Mouse (Mus musculus) spleen, postnatal 36 days (tissue): ENCODE measurements around the gene Fpgs.

Source experiments
- DNase-seq, 2 experiments: peaks; one replicate each; pipeline ENCODE4 v3.0.0; 2022; ENCODE audit warnings: low spot score in 2 of 2, mixed read lengths in 1 of 2

Fpgs gene

DNA sequence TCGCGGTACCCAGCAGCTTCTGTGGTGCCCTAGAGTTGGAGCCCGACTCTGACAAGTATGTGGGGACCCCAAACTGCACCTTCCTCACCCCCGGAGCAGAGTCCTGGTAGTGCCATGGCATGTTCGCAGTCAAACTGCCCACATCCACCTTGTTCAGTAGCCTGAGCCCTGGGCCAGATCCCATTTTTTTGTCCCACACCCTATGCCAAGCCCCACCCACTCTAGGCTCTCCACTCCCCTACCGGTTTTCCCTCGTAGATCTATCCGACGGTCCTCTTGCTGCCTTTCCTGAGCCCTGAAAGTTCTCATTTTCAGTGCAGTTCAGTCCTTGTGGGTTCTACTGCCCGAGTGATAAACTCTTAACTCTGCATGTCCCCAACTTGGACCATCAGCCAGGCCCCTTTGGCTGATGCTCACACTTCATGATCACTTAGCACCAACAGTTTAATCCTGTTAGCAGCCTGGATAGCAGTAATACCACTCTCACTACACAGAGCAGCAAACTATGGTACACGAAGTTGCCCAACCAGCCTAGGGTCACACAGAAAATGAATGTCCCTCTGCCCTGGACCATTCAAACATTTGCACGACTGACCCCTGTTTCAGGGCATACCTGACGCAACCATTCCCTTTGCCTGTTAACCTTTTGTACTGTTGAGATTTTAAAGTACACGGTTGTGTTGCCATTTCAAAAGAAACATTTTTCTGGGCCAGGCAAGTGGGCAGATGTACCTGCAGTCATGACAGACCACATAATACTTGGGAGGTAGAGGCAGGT, 2.8 kb downstream of the Fpgs start:
- no peak for DNase-seq

DNA sequence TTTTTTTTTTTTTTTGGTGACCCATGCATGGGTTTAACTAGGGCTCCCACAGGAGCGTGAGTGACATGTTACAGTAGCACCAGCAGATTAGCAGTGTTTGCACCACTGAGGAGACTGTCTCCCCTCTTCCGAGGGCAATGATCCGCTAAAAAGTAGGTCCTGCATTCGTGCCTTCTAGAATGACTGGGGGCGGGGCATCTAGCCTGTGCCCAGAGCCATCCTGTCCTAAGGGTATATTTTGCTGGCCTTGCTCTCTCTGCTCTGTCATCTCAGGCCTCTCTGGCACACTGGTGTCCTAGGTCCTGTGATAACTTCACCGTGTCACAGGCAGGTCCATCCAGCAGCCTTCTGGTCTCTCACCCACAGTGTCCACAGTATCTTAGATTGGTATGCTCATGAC, 4.3 kb downstream of the Fpgs start:
- DNase-seq: no peak

DNA sequence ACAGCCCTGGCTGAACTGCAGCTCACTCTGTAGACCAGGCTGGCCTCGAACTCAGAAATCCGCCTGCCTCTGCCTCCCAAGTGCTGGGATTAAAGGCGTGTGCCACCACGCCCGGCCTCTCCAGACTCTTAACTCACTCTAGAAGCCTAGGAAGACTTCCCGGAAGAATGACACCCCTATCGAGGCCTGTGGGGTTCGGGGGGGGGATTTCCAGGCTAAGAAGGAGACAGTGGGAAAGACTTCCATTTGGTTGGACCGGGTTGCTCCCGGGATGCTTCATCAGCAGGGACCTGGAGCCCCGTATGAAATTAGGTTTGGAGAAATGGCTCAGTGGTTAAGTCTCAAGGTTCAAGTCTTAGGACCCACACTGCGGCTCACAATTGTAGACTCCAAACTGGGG, 9.3 kb downstream of the Fpgs start:
- no peak for DNase-seq

DNA sequence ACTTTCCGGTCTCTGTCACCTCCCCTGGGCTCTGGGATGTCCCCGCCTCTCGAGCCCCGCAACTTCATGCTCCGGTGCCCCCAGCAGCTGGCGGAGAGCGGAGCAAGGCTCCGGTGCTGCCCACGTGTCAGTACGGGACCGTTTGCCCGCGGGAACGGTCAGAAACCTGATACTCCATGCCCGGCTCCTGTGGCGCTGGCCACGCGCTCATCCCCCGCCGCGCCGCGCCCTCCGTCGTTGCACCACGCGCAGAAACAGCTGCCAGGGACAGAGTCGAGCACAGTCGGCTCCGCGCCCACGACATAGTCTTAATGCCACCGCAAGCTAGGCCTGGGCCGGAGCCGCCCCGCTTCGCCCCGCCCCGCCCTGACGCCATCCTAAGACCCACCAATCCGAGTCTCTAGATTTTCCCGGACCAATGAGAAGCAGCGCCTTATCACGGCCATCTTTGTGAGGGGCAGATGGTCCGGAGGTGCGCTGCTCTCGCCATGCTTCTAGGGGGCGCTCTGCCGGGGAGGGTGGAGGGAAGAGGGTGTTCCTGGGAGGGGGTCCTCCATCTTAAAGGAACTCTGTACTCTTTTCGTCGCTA, 10.0 kb downstream of the Fpgs start:
- DNase-seq: peak; percentile 93 to 95

DNA sequence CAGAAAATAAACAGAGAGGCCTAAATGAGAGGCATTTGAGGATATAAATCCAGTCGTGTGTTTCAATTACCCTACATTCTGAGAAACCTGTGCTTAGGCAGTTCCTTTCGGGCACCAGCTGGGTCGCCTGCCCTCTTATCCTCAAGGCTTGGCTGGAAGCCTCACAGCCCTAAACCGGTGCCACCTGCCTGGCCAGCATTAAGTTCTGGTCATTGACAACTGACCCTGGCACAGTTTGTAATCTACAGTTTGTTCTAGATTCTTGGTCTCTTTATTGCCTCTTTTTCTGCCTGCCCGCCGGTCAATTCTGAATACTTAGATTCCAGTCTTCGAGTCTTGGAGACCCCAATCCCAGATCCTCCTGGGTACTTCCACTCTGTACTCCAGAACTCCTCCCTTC, 10.7 kb downstream of the Fpgs start:
- no peak for DNase-seq

DNA sequence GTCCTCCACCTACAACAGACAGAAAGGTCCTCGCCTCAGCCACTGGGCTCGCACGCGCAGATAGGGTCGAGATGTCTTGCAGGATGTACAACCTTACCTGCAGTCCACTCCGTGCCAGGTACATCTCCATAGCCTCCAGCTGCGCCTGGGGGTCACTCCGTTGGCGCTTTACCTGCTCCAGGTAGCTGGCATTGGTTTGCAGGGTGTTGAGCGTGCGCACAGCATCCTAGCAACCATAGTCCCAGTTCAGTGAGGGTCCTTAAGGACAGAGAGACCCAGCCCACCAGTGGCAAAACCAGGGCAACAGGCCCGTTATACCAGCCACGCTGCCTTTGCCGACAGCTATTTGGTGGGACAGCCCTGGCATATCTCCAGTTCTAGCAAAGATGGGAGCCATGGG, 11.4 kb downstream of the Fpgs start:
- no peak for DNase-seq

DNA sequence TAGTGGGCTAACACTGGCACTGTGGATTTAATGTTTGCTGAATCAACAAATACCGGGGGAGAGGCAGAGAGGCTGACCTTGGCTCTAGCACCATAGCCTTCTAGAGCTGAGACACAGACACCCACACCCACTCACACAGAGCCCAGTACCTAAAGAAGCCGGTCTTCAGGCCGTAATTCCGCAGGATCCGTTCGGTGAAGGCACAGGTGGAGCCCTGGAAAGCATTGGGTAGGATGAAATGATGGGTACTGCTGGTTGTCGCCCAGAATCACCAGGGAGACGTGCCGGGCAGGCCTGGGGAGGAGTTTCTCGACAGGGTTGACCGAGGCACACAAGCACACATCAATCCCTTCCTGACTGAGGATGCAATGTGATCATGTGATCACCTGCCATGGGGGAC, 12.9 kb downstream of the Fpgs start:
- no peak for DNase-seq

DNA sequence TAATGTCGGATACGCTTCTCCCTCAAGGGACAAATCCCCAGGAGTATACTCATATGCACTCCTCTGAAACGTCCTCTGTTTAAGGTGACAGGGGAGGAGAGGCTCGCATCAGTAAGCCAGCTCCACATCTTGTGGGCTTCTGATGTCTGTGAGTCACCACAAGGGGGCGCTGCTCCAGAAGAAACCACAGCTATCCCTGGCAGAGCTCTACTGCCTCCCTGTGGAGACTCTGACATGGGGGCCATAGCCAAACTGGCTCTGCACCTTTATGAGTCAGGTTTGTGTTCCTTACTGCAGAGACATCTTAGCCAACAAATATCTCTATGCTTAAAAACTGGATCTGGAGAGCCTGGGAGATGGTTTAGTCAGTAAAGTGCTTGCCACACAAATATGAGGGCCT, 14.5 kb downstream of the Fpgs start:
- DNase-seq: peak; percentile 83 to 86

DNA sequence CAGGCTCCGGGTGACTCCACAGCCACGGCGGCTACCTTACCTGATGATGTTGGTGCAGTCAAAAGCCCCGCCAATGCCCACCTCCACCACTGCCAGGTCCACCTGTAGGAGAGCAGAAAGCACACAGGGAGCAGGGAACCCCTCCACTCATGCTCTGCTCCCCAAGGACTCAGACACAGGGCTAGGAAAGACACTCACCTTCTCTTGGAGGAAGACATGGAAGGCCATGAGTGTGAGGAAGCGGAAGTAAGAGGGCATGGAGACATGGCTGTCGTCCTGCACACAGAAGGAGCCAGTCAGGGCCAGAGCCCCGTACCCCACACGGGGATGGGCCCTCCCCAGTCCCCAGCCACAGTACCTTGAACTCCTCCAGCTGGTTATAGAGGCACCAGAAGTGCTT, 16.4 kb downstream of the Fpgs start:
- no peak for DNase-seq

DNA sequence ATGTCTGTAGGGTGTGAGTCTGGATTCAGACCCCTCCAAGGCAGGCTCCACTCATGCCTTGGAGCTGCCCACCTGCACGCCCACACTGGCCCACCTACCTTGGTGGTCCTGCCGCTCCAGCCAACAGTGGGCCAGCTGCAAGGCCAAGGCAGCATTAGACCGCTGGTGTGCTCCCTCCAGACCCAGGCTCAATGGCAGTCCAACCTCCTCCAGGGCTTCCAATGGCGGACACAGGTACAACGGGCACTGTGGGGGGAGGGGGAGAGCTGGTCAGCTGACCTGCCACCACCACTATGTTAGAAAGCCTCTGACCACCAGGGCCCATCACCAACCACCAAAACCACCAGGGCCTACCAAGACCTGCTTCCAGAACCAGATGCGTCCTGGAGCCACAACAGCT, 17.3 kb downstream of the Fpgs start:
- no peak for DNase-seq

DNA sequence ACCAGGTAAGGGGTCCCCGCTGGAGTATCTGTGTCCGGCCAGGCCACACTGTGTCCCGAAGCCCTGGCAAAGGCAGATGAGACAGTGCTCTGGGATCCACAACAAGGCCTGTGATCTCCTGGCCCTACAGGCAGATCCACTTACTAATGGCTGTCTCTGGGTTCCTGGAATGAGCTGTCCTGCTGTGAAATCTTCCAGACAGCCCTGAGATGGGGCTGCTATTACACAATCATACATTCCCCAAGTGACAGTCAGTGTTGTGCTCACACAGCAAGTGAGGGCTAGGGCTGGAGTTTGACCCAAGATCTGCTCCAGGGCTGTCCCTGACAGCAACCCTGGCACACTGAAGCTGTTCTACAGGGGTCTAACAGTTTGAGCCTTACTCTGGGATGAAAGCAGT, 18.1 kb downstream of the Fpgs start:
- no peak for DNase-seq

DNA sequence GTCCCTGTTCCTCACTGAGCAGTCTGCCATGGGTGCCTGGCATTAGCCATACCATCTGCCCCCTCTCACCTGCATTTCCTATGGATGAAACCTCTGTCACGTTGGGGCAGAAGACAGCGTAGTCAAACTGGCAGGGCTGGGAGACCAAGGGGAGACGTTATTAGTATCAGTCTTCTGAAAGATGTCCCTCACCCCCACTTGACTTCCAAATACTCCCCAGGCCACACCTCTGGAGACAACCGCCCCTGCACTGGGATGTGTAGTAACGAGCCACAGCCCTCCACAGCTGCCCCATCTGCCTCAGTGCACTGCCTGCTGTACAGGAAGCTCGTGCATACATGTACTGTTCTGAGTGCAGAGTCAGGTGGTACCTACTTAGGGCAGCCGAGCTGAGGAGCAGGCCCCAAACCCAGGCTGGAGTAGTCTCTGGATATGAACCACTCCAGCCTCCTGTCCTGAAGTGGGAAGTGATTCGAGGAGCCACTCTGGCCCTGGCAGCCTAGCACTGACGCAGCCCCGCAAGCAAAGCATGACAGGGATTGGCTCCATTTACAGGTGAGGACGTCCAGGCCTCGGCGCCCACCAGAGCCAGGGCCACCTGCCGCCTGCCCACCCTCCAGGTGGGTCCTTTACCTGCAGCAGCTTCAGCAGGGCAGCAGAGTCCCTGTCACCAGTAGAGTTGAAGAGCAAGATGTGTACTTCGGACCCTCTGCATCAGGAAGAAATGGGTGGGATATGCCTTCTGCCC, 19.1 kb downstream of the Fpgs start:
- DNase-seq: no peak

DNA sequence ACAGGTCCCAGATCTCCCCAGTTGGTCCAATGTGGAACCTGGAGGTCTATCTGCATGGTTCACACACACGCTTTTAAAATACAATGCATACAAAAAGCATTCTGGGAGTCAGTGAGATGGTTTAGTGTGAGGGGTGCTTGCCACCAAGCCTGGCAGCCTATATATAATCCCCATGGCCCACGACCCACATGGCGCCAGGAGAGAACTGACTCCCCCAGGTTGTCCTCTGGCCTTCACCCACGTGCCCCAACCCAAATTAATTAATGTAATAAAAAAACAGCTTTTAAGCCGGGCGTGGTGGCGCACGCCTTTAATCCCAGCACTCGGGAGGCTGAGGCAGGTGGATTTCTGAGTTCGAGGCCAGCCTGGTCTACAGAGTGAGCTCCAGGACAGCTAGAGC, 20.2 kb downstream of the Fpgs start:
- no peak for DNase-seq

DNA sequence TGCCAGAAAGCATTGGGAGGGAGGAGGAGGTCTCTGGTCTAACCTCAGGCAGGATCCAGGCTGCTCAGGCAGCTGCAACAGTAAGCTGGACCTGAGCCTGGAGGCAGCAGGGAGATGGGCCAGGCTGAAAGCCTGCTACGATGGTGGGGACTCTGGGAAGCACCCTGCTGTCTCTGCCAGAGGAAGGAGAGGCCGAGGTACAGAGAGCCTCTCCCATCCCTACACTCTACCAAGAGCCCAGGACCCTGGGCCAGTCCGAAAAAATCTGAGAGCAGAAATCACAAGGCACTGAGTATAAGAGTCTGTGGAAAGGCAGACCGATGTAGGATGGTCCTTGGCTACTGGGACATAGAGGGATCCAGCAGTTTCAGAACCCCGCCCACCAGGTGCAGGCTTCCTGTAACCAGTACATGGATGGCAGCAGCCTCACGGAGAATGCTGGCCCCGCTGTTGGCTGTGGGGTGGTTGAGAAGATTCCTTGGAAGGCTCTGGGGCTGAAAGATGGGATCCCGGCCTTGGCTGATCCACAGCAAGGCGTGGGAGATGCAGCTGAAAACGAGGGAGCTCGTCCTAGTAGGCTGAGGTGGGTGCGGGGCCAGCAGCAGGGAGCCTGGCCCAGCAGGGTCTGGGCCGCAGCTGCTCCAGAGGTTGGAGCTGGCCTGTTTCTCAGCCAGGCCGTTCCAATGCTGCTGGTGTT, 21.1 kb downstream of the Fpgs start:
- no peak for DNase-seq

DNA sequence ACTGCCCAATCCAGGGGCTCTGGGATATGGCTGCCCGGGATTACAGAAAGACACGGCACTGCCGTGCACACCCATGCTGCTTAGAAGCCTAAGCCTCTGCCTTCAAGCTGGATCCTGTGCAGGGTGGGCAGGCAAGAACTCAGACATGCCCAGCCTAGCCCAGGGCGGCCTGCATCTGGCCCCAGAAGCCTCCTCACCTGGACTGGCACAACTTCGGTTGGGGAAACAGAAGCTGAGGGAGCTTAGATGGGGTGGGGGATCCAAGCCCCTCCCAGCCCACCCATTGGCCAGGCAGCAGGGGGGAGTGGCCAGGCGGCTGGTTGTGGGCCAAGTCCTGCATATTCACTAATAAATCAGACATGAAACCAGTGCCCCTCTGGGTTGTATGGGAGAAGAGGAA, 22.2 kb downstream of the Fpgs start:
- no peak for DNase-seq

DNA sequence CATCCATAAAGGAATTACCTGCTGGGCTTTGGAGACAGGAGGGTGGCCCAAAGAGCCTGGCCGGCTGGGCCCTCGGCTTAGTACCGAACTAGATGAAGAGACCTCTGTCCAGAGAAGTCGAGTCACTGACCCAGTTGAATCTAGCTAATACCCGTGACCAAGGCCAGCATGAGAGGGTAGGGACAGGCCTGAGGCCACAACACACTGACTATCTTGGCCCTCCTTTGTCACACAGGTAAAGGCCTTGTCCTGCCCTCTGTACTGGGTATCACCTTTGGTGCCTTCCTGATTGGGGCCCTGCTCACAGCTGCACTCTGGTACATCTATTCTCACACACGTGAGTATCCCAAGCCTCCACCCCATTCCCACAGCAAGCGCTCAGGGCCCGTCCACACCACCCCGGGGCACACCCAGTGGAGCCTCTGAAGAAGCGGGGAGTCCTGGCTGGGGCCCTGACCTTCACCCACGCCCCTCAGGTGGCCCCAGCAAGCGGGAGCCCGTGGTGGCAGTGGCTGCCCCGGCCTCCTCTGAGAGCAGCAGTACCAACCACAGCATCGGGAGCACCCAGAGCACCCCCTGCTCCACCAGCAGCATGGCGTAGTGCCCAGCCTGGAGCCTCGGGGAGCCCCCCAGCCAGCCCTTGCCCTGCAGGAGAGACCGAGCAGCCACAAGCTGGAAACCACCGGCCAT, 22.8 kb downstream of the Fpgs start:
- no peak for DNase-seq

DNA sequence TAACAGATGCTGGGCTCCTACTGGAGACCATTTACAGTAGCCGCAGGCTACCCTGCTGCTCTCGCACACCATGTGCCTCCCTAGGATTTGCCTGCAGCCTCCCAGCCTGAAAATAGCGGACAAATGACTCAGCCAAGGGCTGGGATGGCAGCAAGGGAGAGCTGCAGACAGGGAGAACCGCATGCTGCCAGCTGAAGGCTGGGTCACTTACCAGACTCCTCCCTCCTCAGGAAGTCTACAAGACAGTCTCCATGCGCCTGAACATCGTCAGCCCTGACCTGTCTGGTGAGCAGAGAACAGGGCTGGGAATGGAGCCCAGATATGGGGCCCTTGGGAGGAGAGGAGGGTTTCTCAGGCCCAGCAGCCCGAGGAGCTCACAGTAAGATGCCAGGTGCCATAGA, 23.9 kb downstream of the Fpgs start:
- no peak for DNase-seq

DNA sequence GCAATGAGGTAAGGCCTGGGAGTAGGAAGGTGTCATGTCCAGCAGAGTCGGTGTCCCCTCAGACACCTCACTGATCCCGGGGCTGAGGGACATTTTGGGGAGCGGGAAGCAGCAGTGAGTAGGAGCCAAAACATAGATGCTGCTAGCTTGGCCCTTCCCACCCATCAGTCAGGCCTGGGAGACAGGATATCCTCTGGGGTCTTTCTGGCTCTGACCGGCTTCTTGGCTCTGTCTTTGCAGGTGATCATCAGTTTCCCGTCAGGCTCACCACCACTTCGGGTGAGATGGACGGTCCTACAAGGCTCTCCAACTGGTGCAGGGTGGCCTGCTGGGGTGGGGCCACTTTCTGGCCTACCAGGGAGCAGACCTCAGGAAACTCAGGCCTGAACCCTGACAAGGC, 26.3 kb downstream of the Fpgs start:
- DNase-seq: no peak

DNA sequence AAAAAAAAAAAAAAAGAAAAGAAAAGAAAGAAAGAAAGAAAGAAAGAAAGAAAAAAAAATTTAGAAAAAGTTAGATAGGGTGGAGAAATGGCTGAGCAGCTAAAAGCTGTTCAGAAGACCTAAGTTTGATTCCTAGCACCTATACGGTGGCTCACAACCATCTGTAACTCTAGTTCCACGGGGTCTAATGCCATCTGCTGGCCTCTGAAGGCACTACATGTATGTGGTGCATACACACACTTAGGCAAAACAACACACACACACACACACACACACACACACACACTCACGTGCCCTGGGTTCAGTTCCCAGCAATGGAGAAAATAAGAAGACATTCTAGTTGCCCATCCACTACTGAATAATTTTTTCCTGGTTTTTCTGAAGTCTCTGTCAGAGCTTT, 27.1 kb downstream of the Fpgs start:
- no peak for DNase-seq

DNA sequence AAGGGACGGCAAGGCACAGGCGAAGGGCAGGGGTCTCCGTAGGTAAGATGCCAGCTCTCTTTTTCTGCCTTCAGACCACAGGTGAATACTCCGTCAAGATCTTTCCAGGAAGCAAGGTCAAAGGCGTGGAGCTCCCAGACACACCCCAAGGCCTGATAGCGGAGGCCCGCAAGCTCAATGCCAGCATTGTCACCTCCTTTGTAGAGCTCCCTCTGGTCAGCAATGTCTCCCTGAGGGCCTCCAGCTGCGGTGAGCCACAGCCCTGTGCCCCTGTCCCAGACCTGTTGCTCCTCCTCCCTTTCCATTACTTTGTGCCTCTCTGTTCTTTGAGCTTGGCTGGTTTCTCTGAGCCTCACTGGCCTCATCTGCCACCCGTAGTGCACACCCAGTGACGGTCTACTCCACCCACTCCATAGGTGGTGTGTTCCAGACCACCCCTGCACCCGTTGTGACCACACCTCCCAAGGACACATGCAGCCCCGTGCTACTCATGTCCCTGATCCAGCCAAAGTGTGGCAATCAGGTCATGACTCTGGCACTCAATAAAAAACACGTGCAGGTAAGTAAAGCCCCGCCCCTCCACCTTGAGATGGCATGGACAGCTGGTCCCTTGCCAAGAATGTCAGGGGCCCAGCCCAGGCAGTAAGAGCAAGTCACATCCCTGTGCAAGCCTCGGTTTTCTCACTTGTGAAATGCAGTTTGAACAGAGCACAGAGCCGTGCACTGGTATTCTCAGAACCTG, 30.6 kb downstream of the Fpgs start:
- DNase-seq: no peak

DNA sequence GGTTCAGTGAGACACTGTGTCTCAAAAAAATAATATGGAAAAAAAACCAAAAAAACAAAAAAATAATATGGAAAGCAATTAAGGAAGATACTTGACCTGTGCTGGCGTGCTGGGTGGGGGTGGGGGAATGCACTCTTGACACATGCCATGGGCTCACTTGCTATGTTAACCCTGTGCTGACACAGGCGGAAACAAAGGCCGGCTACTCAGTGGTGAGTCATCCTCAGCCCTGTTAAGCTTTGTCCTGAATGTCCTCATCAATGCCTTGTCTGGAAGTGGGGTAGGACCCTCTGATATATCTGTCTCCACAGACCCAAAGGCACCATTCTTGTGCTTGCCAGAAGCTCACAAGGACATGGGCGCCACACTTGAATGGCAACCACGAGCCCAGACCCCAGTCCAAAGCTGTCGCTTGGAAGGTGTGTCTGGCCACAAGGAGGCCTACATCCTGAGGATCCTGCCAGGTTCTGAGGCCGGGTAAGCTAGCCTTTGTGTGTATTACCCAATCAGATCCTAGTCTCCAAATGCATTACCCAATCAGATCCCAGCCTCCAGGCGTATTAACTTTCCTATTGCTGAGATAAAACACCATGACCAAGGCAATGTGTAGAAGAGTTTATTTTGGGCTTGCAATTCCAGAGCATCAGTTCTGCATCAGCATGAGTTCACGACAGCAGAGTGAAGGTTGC, 31.9 kb downstream of the Fpgs start:
- DNase-seq: no peak
